Mouse (Mus musculus) monocyte, adult 5-6 weeks (primary cell): ENCODE data around the gene Amot. TPM values are rescaled to one million over a fixed set of nuclear protein-coding genes. Genes with fewer than 3 reads are reported as not detected.

ENCODE experiments used
- ATAC-seq: fragments of 153-309, 156-312 bp; replicated peaks from 2 replicates; pipeline ENCODE4 v1.8.0; 2017; ENCODE audit warnings: mild to moderate bottlenecking; ENCODE audit not compliant: low TSS enrichment, insufficient number of reproducible peaks, severe bottlenecking, poor library complexity, low FRiP score
- total RNA-seq: library from RNA; stranded (forward); fragments of 200-1000, 200-491, 200-594 nt; gene quantifications from 3 replicates; pipeline ENCODE4 v1.2.3, GENCODE M21; 2017

The Amot gene
- total RNA-seq: 1.5 to 3.1 TPM (median 2.9 TPM) in 3 replicates

DNA sequence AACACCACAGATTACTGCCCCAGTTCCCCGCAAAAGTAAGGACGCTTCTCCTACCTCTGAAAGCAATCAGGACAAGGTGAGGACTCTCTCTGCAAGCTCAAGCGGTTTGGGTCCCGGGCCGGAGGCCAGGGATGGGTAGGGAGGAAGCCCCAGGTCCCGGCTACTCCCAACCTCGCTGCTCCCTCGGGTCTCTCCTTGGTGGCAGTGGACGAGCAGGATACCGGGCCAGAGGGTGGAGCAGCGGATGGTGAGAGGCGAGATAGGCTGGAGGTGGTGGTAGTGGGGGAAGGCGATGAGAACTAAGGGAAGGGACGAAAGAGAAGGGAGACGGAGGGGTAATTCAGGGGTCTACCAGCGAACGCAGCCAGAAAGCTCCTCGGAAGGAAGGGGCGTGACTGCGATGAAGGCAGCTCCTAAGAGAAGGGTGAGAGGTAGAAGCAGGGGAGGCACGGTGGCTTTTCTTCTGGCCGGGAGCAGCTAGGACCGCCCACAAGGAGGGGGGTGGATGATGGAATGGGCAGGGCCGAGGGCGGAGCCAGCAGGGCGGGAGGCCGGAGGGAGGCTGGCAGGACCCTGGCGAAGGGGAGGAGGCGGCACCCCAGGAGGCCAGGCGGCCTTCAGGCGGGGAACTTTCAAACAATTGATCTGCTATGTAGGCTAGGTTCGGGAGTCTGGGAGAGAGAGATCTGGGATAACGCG, at the start of gene Amot:
TSS of gene Amot (minus strand) at position 465 of the 699 bp plus-strand sequence.
- peak; percentile 89 for ATAC-seq

DNA sequence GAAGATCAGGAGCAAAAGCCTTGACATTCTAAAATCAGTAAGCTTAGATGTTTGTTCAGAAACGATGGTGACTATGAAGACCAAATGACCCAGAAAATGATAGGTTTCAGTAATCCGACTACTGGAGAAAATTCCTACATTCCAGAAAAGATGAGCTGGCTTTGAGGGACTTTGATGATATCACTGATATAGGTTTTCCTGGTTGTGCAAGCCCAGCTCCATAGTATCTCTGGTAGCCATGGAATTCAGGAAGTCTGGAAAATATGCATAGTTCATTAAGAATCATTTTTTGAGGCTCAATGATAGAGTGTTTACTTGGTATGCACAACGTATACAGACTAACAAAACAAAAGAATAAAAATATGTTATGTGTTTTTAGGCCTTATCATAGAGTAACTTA, 40.1 kb upstream of the Amot start:
- no peak for ATAC-seq

DNA sequence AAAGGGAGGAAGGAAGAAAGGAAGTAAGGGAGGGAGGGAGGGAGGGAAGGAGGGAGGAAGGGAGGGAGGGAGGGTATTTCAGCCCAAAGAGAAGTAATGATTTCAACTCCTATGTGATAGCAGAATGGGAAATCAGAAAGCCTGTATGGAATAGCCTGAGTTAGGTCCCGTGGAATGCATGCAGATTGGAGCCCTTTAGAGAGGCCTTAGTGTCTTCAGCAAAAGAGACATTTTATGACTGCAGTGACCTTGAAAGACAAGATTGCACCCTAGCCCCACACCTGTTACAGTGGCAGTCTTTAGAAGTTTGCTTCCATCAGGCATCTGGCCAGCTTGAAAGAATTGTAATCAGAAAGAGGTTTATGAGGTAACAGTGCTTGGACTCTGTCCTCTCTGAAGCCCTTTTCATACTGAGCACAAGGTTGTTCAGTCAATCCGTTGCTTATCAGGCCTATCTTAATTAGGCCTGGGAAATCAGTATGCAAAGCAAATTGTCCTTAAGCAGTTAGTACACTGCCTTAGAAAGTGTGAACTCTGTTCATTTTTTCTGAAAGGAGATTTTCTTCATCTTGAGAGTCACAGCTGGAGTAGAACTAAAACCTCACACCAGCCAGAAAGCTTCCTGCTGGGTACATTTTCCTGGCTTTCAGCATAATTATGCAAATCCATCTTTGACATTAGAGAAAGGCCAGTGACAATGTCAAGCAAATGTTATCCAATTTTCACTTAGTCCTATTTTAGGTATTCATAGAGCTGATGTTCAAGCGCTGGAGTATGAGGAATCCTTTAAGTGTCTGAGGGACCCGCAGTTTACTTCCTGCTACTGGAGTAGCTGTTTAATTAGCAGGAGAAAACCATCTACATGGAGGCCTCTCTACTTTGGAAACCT, 38.9 kb upstream of the Amot start:
- ATAC-seq: no peak

DNA sequence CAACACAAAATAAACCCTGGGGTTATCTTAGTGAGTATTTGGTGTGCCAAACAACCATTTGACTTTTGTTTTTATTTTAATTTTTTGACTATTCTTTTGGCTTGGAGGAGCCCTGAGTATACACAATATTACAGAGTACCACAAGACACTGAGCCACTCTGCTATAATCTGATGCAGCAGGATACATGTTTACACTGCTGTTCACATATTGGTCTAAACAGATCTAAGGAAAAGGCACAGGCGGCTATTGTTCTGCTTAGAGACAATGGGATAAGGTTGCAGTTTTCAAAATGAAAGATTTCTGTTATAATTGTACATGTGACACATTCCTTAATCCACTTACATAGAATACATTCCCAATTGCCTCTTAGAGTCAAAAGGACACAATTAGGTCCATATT, 36.1 kb upstream of the Amot start:
- ATAC-seq: no peak

DNA sequence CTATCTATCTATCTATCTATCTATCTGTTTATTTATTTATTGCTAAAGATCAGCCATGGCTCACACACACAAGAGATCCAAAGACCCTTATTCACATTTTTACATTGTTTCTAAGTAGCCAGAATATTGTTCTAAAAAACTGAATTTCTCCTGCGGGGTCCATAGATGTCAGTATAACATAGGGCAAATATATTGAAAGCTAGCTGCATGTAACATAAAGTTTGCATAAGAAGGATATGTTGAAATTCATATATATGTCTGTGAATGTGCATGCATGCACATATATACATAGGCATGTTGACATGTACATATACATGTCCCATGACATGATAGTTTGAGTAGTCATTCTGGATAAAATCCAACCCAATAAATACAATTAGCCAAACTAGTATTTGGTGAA, 35.3 kb upstream of the Amot start:
- no peak for ATAC-seq

DNA sequence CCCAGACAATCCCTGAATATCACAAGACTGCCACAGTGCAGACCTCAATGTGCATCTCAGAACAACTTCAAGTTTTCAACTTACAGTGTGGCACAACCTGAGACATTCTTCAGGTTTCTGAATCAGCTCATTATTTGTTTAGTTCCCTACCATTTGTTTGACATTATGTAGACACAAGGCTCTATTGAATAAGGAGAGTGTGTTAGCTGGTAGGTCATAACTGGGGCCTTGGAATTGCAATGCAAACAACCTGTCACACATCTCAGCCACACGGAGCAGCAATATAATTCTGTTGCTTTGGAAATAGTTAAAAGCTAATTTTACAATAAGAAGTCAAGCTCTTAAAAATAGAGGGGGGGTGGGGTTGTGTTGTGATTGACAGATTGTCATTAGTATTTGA, 24.6 kb upstream of the Amot start:
- no peak for ATAC-seq

DNA sequence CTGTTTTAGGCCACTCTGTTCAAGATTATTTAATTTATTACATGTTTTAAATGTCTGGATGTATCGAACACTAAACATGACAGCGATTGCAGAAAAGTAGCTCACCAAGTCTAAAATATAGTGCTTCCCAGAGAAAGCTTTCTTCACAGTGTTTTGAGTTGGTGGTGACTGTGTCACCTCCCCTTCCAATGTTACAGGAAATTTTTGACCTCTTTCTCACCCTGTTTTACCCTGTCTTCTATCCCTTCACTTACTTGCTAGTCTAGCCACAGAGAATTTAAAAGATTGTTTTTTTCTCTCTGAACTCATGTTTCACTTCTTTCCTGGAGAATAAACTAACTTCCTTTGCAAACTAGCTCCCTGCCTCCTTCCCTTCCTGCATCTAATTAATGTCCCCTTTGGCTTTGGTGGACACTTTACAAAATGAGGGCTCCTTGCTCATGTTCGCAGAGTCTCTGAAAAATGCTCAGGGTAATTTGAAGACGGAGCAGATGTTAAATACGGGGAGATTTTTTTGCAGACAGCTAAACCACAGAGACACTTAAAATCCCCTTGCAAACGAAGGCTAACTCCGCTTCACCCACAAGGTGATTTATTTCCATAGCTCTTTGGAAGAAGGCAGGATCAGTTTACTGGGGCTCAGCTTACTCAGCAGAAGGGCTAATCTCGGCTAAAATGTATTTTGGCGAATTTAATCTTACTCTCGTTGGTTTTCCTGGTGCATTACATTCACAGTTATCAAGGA, 11.5 kb upstream of the Amot start:
- no peak for ATAC-seq

DNA sequence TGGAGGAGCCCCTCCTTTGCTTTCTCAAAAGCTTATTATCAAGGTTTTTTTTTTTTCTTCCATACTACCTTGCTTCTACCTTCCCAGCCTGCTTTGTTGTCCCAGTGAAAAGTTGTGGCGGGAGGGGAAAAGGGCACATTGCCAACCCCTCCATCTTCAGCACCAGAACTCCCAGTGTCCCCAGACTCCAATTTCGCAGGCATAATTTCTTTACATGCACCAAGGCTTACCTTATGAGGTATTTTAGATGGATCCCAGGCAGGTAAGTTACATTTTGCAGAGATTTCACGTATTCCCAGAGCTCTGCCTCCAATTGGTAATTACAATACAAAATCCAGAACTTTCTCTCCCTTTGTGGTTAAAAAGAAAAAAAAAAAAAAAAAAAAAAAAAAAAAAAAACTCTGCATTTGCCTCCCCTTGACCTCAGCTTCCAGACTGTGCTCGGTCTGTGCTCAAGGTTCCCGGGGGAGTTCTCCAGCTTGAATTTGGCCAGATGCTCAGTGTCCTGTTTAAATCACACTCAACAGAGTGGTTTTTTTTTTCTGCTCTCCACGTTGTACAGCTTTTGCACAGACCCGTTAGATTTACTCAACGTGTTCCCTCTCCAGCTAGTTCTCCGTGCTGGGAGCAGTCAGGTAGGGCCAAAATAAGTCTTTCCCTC, 10.6 kb upstream of the Amot start:
- ATAC-seq: no peak

DNA sequence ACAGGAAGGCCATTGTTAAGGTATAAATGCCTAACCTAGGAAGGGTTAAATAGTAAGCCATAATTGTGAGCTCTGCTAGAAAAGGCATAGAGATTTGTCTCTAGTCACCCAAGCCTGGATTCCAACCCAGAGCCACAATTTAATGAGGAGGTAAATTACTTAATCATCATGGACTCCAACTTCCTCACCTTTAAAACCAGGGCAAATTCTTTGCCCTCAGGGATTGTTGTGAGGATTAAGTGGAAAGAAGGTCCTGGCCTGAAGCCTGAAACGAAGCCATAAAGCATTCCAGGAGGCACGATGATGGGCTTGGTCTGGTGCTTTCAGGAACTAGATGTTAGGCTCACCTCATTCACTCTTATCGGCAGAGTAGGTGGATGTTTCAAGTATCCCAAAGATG, 5.7 kb upstream of the Amot start:
- no peak for ATAC-seq

DNA sequence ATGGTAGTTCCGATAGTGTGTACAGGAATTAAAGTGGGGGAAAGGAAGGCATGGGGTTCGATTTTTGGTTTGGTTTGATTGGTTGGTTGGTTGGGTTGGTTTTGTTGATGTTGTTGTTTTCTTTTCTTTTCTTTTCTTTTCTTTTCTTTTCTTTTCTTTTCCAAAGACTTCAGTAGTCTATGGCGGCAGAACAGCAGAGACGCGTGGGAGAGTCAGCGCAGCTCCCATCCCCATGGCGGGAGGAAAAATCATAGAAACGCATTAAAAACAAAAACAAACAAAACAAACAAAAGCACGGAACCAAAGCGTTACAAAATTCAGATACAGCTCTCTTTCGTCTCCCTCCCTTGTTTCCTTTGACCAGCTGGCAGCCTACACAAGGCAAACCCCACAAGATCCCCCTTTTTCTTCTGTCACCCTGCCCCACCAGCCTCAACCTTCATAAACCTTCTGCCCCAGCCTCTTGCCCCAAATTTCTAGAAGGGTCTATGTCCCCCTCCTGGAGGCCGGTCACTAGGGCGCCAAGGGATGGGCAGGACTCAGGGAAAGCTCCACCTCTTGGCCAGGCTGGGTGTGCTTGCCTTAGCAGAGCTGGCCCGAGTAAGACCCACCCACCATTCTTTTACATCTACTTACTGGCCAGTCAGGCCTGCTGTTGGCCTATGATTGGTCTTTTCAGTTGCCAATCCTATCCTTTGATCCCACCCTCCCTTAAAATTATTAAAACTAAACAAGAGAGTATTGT, 648 bp upstream of the Amot start:
- peak; percentile 94 for ATAC-seq

DNA sequence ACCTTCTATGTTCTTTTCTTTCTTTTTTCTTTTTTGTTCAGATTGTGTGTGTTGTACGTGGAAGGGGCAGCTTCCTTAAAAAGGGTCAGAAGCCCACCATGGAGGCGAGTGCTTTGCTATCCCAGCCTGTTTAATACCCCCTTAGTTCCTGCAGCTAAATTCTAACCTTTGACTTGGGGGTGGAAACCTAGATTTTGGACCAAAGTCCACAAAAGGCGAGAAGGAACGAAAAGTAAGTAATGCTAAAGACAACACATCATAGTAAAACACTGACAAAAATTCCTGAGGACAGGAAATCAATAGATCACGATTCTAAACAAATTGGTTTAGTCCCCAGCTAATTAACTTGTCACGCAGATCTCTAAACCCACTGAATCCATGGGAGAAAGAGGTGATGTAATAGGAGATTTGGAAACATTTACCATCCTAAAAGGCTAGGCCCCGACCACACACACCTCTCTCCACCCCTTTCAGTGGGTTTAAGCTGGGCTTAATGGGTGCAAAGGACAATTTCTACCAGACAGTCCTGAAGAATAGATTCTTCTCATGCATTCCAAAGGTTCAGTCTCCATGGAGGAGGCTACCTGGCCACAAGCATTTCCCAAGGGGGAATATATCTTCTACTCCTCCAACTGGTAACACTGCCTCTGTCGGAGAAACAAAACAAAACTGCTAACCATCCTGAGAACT, 3.2 kb downstream of the Amot start:
- no peak for ATAC-seq

DNA sequence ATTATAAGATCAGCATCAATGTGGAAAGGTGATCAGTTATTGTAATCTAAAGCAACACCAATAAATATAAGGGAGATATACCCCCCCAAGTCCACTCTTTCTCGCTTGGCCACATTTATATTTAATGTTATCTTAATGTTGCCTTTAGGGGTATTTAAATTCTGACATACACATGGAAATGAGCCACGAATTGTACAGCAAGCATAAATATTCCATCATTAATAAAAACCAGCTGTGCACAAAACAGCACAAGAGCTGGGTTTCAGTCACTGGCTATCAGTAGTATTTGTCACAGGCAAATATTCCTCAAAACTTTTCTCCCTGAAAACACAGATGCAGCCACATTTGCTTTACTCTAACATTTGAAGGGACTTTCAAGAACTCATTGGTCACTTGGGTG, 5.9 kb downstream of the Amot start:
- ATAC-seq: no peak

DNA sequence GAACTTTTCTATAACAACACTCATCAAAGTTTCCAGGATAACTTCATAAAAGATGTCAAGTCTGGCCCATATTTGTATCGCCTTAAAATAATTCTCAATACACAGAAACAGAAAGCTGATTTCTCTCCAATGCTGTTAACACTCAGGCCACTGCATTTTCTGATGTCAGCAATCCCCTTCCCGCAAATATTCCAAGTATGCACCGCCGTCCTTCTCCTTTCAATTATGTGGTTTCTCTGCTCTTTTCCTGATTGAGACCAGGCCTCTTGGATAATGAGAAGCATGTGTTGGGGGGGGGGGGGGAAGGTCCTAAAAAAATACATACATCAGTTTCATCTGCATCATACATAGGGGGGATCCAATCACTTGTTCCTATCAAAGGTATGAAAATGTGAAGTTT, 6.3 kb downstream of the Amot start:
- no peak for ATAC-seq

DNA sequence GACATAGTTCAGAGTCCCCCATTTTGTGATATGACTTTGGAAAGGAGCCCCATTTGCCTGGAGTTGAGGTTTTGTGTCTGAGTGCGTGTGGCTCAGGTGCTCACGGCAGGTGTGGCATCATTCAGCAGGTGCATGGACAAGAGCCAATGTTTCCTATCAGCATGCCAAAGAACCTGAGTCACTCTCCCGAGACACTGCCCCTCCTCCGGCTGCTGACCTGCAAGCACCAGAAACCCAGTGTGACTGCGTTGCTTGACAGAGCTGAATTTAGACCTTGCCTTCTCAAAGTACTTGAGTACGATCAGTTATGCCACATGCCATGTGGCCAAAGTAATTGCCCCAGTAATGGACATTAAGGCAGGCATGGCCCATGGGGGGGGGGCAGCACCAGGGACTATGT, 7.5 kb downstream of the Amot start:
- no peak for ATAC-seq

DNA sequence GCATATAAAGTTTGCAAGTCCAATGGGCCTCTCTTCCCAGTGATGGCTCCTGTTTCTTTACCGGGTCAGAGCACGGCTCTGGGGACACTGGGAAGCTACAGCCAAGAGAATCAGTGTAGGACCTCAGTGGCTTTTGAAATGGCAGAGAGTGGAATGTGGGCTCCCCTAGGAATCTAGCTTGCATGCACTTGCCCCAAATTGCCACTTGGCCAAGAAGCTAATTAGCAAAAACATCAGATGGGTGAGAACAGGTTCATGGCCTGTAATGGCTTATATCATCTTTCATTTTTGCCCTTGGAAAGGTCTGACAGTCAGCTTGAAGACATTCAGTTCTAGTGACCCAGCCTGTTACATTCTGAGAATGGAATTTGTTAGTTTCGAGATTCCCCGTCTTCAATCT, 9.6 kb downstream of the Amot start:
- ATAC-seq: no peak

DNA sequence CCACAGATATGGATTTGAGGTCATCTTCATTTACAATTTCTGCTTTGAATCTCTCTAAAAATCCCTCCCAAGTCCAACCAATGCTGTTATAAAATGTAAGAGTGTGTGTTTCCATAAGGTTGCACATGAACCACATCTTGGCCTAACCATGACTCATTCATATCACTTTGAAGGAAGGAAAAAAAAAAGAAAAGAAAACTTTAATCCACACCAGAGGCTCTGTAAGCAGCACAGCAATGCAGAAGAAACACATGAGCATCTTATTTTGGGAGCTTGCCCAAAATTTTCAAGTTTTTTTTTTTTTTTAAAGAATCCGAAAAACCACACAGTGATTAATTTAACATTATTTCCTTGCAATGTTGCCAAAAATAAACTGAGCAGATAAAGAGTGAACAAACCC, 14.2 kb downstream of the Amot start:
- no peak for ATAC-seq

DNA sequence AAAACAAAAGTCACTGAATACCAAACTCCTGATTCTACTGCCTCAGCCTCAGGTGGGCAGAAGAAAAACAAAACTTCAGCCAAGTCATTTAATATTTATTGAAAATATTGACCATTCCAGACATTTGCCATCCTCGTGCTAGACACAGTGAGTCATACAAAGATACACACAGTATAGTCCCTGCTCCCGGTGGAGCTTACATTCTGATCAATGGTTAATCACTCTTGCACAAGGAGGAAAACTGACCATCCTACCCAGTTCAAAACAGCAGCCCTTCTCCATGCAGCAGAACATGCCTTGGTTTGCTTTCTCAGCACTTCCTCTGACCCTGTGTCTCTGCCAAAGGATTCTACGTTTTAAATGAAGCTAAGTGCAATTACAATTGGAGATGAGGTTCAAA, 14.6 kb downstream of the Amot start:
- no peak for ATAC-seq

DNA sequence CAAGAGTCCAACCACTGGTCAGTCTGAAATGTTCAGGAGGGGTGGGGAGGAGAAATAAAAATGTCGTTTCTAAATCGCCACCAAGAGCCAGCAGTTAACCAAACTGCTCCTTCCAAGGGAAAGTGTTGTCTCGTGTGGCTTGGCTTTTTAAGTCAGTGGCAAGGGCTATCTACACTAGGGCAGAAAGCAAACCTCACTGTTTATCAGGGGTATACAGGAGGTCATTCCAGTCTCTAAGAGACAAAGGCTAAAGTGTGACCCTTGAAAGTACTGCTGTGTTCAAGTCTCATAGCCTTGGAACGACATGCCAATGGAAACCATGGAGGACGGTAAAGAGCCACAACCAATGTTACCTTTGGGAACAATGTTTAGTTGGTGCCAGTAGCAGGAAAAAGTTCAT, 15.0 kb downstream of the Amot start:
- ATAC-seq: no peak
